Mouse (Mus musculus): ENCODE measurements around the gene Lhcgr. TPM values are rescaled to one million over a fixed set of nuclear protein-coding genes. Genes with fewer than 3 reads are reported as not detected.

Gene Lhcgr
- total and polyA plus RNA-seq, 2 experiments = not detected

- no peaks in the 10 kb centered on the region for H3K27me3 ChIP-seq (ENCODE audit: control insufficient read depth, insufficient read depth, low read length)
- H3K36me3 ChIP-seq (ENCODE audit: control insufficient read depth, insufficient read depth, low read length) = no peaks in the 10 kb centered on the region
- TF ChIP-seq CTCF (IDR thresholded peaks at IDR 0.05; ENCODE audit: low read depth, low read length) (no peak), POLR2A (IDR thresholded peaks at IDR 0.05; ENCODE audit: extremely low read depth, insufficient read depth, low read length) (no peak)
- no peaks in the 10 kb centered on the region for H3K79me2 ChIP-seq (ENCODE audit: control insufficient read depth, insufficient read depth, low read length)
- H3K4me3 ChIP-seq (ENCODE audit: insufficient read depth, low read depth, low read length) = no peak overlapping the region
- H3K4me1 ChIP-seq (ENCODE audit: control insufficient read depth, insufficient read depth, low read length) = no peaks in the 10 kb centered on the region
- H3K27ac ChIP-seq (replicated peaks; ENCODE audit: insufficient read depth, low read depth, low read length) = no peak overlapping the region
- no peak for DNase-seq (ENCODE audit: extremely low read depth, low read depth, low spot score)
- WGBS = 28% methylated on average over 6 of the region's 6 CpGs
- H3K9ac ChIP-seq (ENCODE audit: low read depth, low read length) = no peak overlapping the region
Measured at GRCm38 (mm10) chr17:88702345-88702744, 89.4 kb downstream of the Lhcgr start.

- no peaks in the 10 kb centered on the region for H3K4me1 ChIP-seq (ENCODE audit: control insufficient read depth, insufficient read depth, low read length)
- no peak overlapping the region for H3K27ac ChIP-seq (replicated peaks; ENCODE audit: insufficient read depth, low read depth, low read length)
- H3K79me2 ChIP-seq (ENCODE audit: control insufficient read depth, insufficient read depth, low read length) = no peaks in the 10 kb centered on the region
- H3K36me3 ChIP-seq (ENCODE audit: control insufficient read depth, insufficient read depth, low read length) = no peaks in the 10 kb centered on the region
- no peaks in the 10 kb centered on the region for H3K27me3 ChIP-seq (ENCODE audit: control insufficient read depth, insufficient read depth, low read length)
- DNase-seq (ENCODE audit: extremely low read depth, low read depth, low spot score) = peak; percentile 2
- H3K9ac ChIP-seq (ENCODE audit: low read depth, low read length) = no peak overlapping the region
- no peak overlapping the region for H3K4me3 ChIP-seq (ENCODE audit: insufficient read depth, low read depth, low read length)
- TF ChIP-seq CTCF (IDR thresholded peaks at IDR 0.05; ENCODE audit: low read depth, low read length) (no peak), POLR2A (IDR thresholded peaks at IDR 0.05; ENCODE audit: extremely low read depth, insufficient read depth, low read length) (no peak)
Measured at GRCm38 (mm10) chr17:88700901-88701300, 90.9 kb downstream of the Lhcgr start.

GRCm38 (mm10) chr17:88696656-88697333 is 95.0 kb downstream of the Lhcgr start:
- Histone ChIP-seq H3K27ac (replicated peaks; ENCODE audit: insufficient read depth, low read depth, low read length) (no peak overlapping the region), H3K4me3 (ENCODE audit: insufficient read depth, low read depth, low read length) (no peak overlapping the region), H3K9ac (ENCODE audit: low read depth, low read length) (no peak overlapping the region), H3K4me1 (ENCODE audit: control insufficient read depth, insufficient read depth, low read length) (no peaks in the 10 kb centered on the region), H3K27me3 (ENCODE audit: control insufficient read depth, insufficient read depth, low read length) (no peaks in the 10 kb centered on the region), H3K79me2 (ENCODE audit: control insufficient read depth, insufficient read depth, low read length) (no peaks in the 10 kb centered on the region), H3K36me3 (ENCODE audit: control insufficient read depth, insufficient read depth, low read length) (no peaks in the 10 kb centered on the region)
- WGBS = 79% methylated on average over 9 of the region's 9 CpGs
- no peak for DNase-seq (ENCODE audit: extremely low read depth, low read depth, low spot score)
- no peak for TF ChIP-seq POLR2A (IDR thresholded peaks at IDR 0.05; ENCODE audit: extremely low read depth, insufficient read depth, low read length)
- no peak for TF ChIP-seq CTCF (IDR thresholded peaks at IDR 0.05; ENCODE audit: low read depth, low read length)

- Histone ChIP-seq H3K4me3 (ENCODE audit: insufficient read depth, low read depth, low read length) (no peak overlapping the region), H3K36me3 (ENCODE audit: control insufficient read depth, insufficient read depth, low read length) (no peaks in the 10 kb centered on the region), H3K79me2 (ENCODE audit: control insufficient read depth, insufficient read depth, low read length) (no peaks in the 10 kb centered on the region), H3K27me3 (ENCODE audit: control insufficient read depth, insufficient read depth, low read length) (no peaks in the 10 kb centered on the region), H3K27ac (replicated peaks; ENCODE audit: insufficient read depth, low read depth, low read length) (no peak overlapping the region), H3K9ac (ENCODE audit: low read depth, low read length) (no peak overlapping the region), H3K4me1 (ENCODE audit: control insufficient read depth, insufficient read depth, low read length) (no peaks in the 10 kb centered on the region)
- no peak for DNase-seq (ENCODE audit: extremely low read depth, low read depth, low spot score)
- TF ChIP-seq CTCF (IDR thresholded peaks at IDR 0.05; ENCODE audit: low read depth, low read length) = no peak
- TF ChIP-seq POLR2A (IDR thresholded peaks at IDR 0.05; ENCODE audit: extremely low read depth, insufficient read depth, low read length) = no peak
- 73% methylated on average over 11 of the region's 11 CpGs for WGBS
Measured at GRCm38 (mm10) chr17:88688226-88688625, 103.6 kb downstream of the Lhcgr start.

GRCm38 (mm10) chr17:88675310-88676309 is 116.2 kb downstream of the Lhcgr start:
- no peak for DNase-seq (ENCODE audit: extremely low read depth, low read depth, low spot score)
- Histone ChIP-seq H3K27me3 (ENCODE audit: control insufficient read depth, insufficient read depth, low read length) (no peaks in the 10 kb centered on the region), H3K4me3 (ENCODE audit: insufficient read depth, low read depth, low read length) (no peak overlapping the region), H3K4me1 (ENCODE audit: control insufficient read depth, insufficient read depth, low read length) (no peaks in the 10 kb centered on the region), H3K9ac (ENCODE audit: low read depth, low read length) (no peak overlapping the region), H3K36me3 (ENCODE audit: control insufficient read depth, insufficient read depth, low read length) (no peaks in the 10 kb centered on the region), H3K79me2 (ENCODE audit: control insufficient read depth, insufficient read depth, low read length) (no peaks in the 10 kb centered on the region), H3K27ac (replicated peaks; ENCODE audit: insufficient read depth, low read depth, low read length) (no peak overlapping the region)
- TF ChIP-seq POLR2A (IDR thresholded peaks at IDR 0.05; ENCODE audit: extremely low read depth, insufficient read depth, low read length) (no peak), CTCF (IDR thresholded peaks at IDR 0.05; ENCODE audit: low read depth, low read length) (no peak)
- WGBS = 90% methylated on average over 23 of the region's 23 CpGs

Measured in liver, adult 2 months (tissue).